Mouse (Mus musculus) testis, adult 2 months (tissue): Measurements from ENCODE around the gene Strada. TPM values are rescaled to one million over a fixed set of nuclear protein-coding genes. Genes with fewer than 3 reads are reported as not detected.

Source experiments
- H3K27ac ChIP-seq: fragments of 200-500 bp; 2 replicates; pipeline ENCODE4 v1.5.1; 2012; ENCODE audit warnings: low read depth, low read length; ENCODE audit not compliant: control insufficient read depth, insufficient read depth
- H3K27me3 ChIP-seq: fragments of 200-500 bp; 2 replicates; pipeline ENCODE4 v1.6.1; 2012; ENCODE audit warnings: mild to moderate bottlenecking, low read length, moderate library complexity; ENCODE audit not compliant: control insufficient read depth, insufficient read depth
- H3K36me3 ChIP-seq: fragments of 200-500 bp; 2 replicates; pipeline ENCODE4 v1.6.1; 2012; ENCODE audit warnings: mild to moderate bottlenecking, low read length; ENCODE audit not compliant: control insufficient read depth, insufficient read depth
- H3K4me1 ChIP-seq: fragments of 200-500 bp; 2 replicates; pipeline ENCODE4 v1.6.1; 2012; ENCODE audit warnings: low read length; ENCODE audit not compliant: control insufficient read depth, insufficient read depth
- H3K4me3 ChIP-seq: fragments of 200-500 bp; 2 replicates; pipeline ENCODE4 v1.5.1; 2012; ENCODE audit warnings: low read depth, mild to moderate bottlenecking, low read length, moderate library complexity, mixed read lengths; ENCODE audit not compliant: control insufficient read depth
- CTCF ChIP-seq: fragments of 200-500 bp; IDR thresholded peaks from 2 replicates; pipeline ENCODE4 v1.5.1; 2012; ENCODE audit warnings: low read depth, mild to moderate bottlenecking, inconsistent platforms, low read length, moderate library complexity; ENCODE audit not compliant: control insufficient read depth, insufficient read depth, insufficient replicate concordance
- POLR2A ChIP-seq: fragments of 200-500 bp; IDR thresholded peaks from 2 replicates; pipeline ENCODE4 v1.6.1; 2012; ENCODE audit warnings: low read depth, mild to moderate bottlenecking, inconsistent platforms, low read length, moderate library complexity; ENCODE audit not compliant: control insufficient read depth
- polyA plus RNA-seq: library from polyadenylated mRNA; depleted of rRNA; stranded (reverse); fragments of >200 nt; gene quantifications from 2 replicates; pipeline ENCODE4 v1.2.3, GENCODE M21; 2012

Gene Strada
- polyA plus RNA-seq, 1 experiment, result 157 TPM

DNA sequence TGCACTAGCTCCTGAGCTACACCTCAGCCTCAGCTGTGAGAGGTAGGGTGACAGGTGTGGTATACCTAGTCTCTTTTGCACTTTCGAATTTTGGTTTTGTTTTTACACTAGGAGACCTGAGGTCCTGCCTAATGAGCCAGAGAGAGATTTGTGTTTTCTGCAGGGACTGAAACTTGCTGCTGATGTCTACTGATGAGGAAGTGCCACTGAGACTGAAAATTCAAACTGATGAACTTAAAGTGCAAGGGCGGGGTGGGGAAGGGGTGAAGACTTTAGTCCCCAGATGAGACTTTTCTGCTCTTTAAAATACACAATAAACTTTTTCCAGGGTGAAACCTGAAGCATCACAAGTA is 21.5 kb downstream of the Strada start:
- no peak overlapping the region for H3K27ac ChIP-seq
- H3K36me3 ChIP-seq, result peaks cover 3% of the 10 kb centered on the region; the same call in 1 of the 2 replicates
- H3K4me1 ChIP-seq, result no peaks in the 10 kb centered on the region
- no peak overlapping the region for H3K4me3 ChIP-seq
- TF ChIP-seq CTCF (no peak), POLR2A (no peak)
- no peaks in the 10 kb centered on the region for H3K27me3 ChIP-seq

DNA sequence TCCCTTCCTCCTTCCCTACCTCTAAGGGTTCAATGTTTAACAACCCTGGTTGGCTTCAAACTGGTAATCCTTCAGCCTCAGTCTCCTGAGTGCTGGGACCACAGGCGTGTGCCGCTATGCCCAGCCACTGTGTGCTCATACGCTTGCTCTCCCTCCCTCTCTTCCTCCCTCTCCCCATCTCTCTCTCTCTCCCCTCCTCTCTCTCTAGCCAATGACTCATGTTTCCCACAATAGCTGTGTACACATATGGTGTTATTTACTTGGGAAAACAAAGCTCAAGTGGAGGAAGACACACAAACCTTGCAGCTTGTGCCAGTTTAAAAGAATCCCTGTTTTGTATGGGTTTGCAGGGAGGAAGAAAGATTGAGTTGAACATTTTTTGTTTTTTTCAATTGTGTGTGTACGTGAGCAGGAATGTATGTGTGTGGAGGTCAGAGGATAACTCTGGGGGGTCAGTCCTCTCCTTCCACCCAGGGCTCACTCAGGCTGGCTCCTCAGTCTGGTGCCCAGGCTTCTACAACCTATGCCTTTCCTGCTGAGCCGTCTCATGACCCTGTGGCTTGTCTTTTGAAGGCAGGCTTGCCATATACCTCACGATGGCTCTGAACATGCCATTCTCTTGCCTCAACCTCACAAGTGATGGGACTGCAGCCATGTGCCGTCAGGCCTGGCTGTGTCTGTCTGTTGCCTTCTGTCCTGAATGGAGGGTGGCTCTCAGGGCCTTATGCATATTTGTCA is 22.1 kb downstream of the Strada start:
- H3K27ac ChIP-seq, result no peak overlapping the region
- TF ChIP-seq POLR2A (no peak), CTCF (no peak)

GRCm38 (mm10) chr11:106178036-106178782 is 23.8 kb downstream of the Strada start:
- Histone ChIP-seq H3K4me3 (no peak overlapping the region), H3K4me1 (no peaks in the 10 kb centered on the region), H3K27ac (no peak overlapping the region), H3K27me3 (no peaks in the 10 kb centered on the region), H3K36me3 (0 out of 2 replicates have a peak, but pooled peaks cover 1% of the 10 kb centered on the region)
- TF ChIP-seq POLR2A (no peak), CTCF (no peak)

More for the DNA sequence above, 22.1 kb downstream of the Strada start:
- Histone ChIP-seq H3K27me3 (no peaks in the 10 kb centered on the region), H3K4me3 (no peak overlapping the region), H3K36me3 (peaks cover 3% of the 10 kb centered on the region; the same call in 1 of the 2 replicates), H3K4me1 (no peaks in the 10 kb centered on the region)

DNA sequence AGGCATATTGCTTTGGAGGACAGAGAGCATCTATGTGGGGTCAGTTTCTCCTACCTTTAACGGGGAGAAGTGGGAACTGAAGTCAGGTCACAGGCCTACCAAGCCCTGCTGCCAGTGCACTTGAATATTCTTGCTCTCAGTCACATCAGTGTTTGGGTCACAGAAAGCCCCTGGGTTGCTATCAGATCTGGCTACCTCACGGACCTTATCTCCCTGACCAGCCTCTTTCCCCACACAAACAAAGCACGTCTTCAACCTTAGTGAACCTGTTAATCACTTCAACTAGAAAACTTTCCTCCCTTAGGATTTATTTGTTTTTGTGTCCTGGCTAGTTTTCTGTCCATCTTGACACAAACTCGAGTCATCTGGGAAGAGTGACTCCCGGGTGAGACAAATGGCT is 25.6 kb downstream of the Strada start:
- Histone ChIP-seq H3K4me3 (no peak overlapping the region), H3K4me1 (no peaks in the 10 kb centered on the region), H3K27me3 (no peaks in the 10 kb centered on the region), H3K36me3 (peaks cover 3% of the 10 kb centered on the region; the same call in 1 of the 2 replicates), H3K27ac (no peak overlapping the region)
- TF ChIP-seq POLR2A (no peak), CTCF (no peak)

- Histone ChIP-seq H3K36me3 (peaks cover 2% of the 10 kb centered on the region; the same call in 1 of the 2 replicates), H3K27ac (no peak overlapping the region), H3K4me1 (no peaks in the 10 kb centered on the region), H3K27me3 (no peaks in the 10 kb centered on the region), H3K4me3 (no peak overlapping the region)
- TF ChIP-seq CTCF (no peak), POLR2A (no peak)
These were observed 26.9 kb downstream of the Strada start for GRCm38 (mm10) chr11:106175081-106175480.

- TF ChIP-seq CTCF (no peak), POLR2A (no peak)
- Histone ChIP-seq H3K36me3 (peaks cover 2% of the 10 kb centered on the region; the same call in 1 of the 2 replicates), H3K4me3 (no peak overlapping the region), H3K27ac (no peak overlapping the region), H3K27me3 (no peaks in the 10 kb centered on the region), H3K4me1 (no peaks in the 10 kb centered on the region)
These were observed 27.6 kb downstream of the Strada start for GRCm38 (mm10) chr11:106174372-106174771.

GRCm38 (mm10) chr11:106173228-106173627 is 28.7 kb downstream of the Strada start:
- Histone ChIP-seq H3K4me1 (no peaks in the 10 kb centered on the region), H3K27me3 (no peaks in the 10 kb centered on the region), H3K27ac (no peak overlapping the region), H3K36me3 (peaks cover 2% of the 10 kb centered on the region; the same call in 1 of the 2 replicates), H3K4me3 (no peak overlapping the region)
- TF ChIP-seq CTCF (no peak), POLR2A (no peak)
